Mouse (Mus musculus) liver, embryonic 14.5 days (tissue): ENCODE data around the gene Zfp212. TPM values are rescaled to one million over a fixed set of nuclear protein-coding genes. Genes with fewer than 3 reads are reported as not detected.

Source experiments
- ATAC-seq: fragments of 200-750 bp; cut with Nextera tagmentation; 2 replicates; pipeline ENCODE4 v1.8.0; 2017; ENCODE audit warnings: moderate number of reproducible peaks, mild to moderate bottlenecking, moderate library complexity; ENCODE audit not compliant: insufficient read depth
- DNase-seq, 3 experiments: peaks; one replicate each; pipeline ENCODE4 v3.0.0-alpha.2; 2012 to 2013; ENCODE audit warnings: low read depth in 3 of 3, low spot score in 3 of 3
- H3K27ac ChIP-seq: fragments of 300-500 bp; sonication (generic); 2 replicates; pipeline ENCODE4 v1.5.1; 2014; ENCODE audit warnings: moderate library complexity, mild to moderate bottlenecking, control low read depth, inconsistent platforms
- H3K27me3 ChIP-seq: fragments of 300-500 bp; sonication (generic); 2 replicates; pipeline ENCODE4 v1.6.1; 2014; ENCODE audit warnings: mild to moderate bottlenecking, low read length, moderate library complexity; ENCODE audit not compliant: control insufficient read depth, insufficient read depth
- H3K36me3 ChIP-seq: fragments of 300-500 bp; sonication (generic); replicated peaks from 2 replicates; pipeline ENCODE4 v1.6.1; 2014; ENCODE audit warnings: low read depth; ENCODE audit not compliant: control insufficient read depth, insufficient read depth
- H3K4me1 ChIP-seq, 2 experiments: fragments of 200-500 bp in 1 of 2; fragments of 300-500 bp in 1 of 2; sonication (generic) in 1 of 2; replicated peaks; 2 replicates each; pipeline ENCODE4 v1.6.1; 2012 to 2014; ENCODE audit warnings: antibody characterized with exemption in 1 of 2, inconsistent platforms in 1 of 2, low read length in 1 of 2; ENCODE audit not compliant: control insufficient read depth in 2 of 2, insufficient read depth in 2 of 2
- H3K4me2 ChIP-seq: fragments of 300-500 bp; sonication (generic); 2 replicates; pipeline ENCODE4 v1.6.1; 2014; ENCODE audit warnings: low read depth, mild to moderate bottlenecking, control low read depth, moderate library complexity
- H3K4me3 ChIP-seq, 2 experiments: fragments of 200-500 bp in 1 of 2; fragments of 300-500 bp in 1 of 2; sonication (generic) in 1 of 2; 2 replicates each; pipeline ENCODE4 v1.5.1; 2012 to 2014; ENCODE audit warnings: low read depth in 2 of 2, low read length in 2 of 2, mild to moderate bottlenecking in 2 of 2, control low read depth in 1 of 2, inconsistent platforms in 1 of 2, moderate library complexity in 1 of 2; ENCODE audit not compliant: insufficient read depth in 1 of 2
- H3K9ac ChIP-seq: fragments of 300-500 bp; sonication (generic); replicated peaks from 2 replicates; pipeline ENCODE4 v1.6.1; 2014; ENCODE audit warnings: mild to moderate bottlenecking, control low read depth, moderate library complexity
- H3K9me3 ChIP-seq: fragments of 300-500 bp; sonication (generic); 2 replicates; pipeline ENCODE4 v1.6.1; 2016; ENCODE audit warnings: low read length, mixed read lengths; ENCODE audit not compliant: control insufficient read depth
- CTCF ChIP-seq: IDR thresholded peaks from 2 replicates; pipeline ENCODE4 v1.5.1; 2016; ENCODE audit warnings: antibody characterized with exemption, low read depth, control low read depth
- EP300 ChIP-seq: IDR thresholded peaks from 2 replicates; pipeline ENCODE4 v1.6.1; 2016; ENCODE audit warnings: antibody characterized with exemption, low read depth
- WGBS: fragments of 180-500 bp; shearing (Covaris S2); extraction: QIAGEN DNeasy Blood & Tissue Kit; methylation state at CpG from one replicate; pipeline ENCODE4 v1.1.7; 2014; ENCODE audit not compliant: insufficient replicate concordance; 5-methylcytosine and 5-hydroxymethylcytosine counted together
- polyA plus RNA-seq, 2 experiments: library from polyadenylated mRNA; depleted of rRNA in 1 of 2; stranded (reverse) in 1 of 2; unstranded in 1 of 2; fragments of >200 nt; fragmentation: Nextera tagmentation in 1 of 2; extraction: Ambion mirVana in 1 of 2; gene quantifications; 2 replicates each; pipeline versions ENCODE4 v1.2.1 to v1.2.3; 2012 to 2014

Zfp212 gene
- polyA plus RNA-seq, 2 experiments, result 3.0 to 4.7 TPM

GRCm38 (mm10) chr6:47899416-47899815 is 20.9 kb upstream of the Zfp212 start:
- H3K27me3 ChIP-seq, result no peaks in the 10 kb centered on the region
- H3K9me3 ChIP-seq, result no peaks in the 10 kb centered on the region
- H3K4me1 ChIP-seq, result no peaks in the 10 kb centered on the region
- H3K4me2 ChIP-seq, result no peak overlapping the region
- 76% methylated on average over 6 of the region's 6 CpGs for WGBS
- peaks cover 5% of the 10 kb centered on the region for H3K36me3 ChIP-seq
- TF ChIP-seq CTCF, result no peak
- TF ChIP-seq EP300, result no peak
- H3K4me3 ChIP-seq, result no peak overlapping the region
- DNase-seq (no peak), ATAC-seq (no peak)
- no peak overlapping the region for H3K9ac ChIP-seq
- no peak overlapping the region for H3K27ac ChIP-seq

DNA sequence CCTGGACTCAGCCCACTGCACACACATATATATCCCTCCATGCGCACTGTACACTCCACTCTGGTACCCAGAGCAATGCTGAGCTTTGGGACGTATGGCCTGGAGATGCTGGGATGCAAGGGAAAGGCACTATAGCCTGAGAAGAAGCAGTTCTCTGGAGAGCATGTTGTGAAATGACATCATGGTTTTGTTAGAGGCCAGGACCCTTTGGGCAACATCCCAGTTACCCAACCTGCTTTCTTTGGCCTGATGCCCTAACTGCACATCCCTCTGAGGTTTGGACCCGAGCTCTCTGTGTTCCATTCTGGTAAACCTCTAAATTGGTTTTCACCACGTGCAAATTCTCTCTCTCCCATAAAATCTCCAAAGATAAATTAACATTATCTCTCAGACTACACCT is 16.7 kb upstream of the Zfp212 start:
- no peak for ATAC-seq
- no peak overlapping the region for H3K27ac ChIP-seq
- no peak for TF ChIP-seq CTCF
- TF ChIP-seq EP300, result no peak
- H3K27me3 ChIP-seq, result no peaks in the 10 kb centered on the region
- no peaks in the 10 kb centered on the region for H3K4me1 ChIP-seq
- H3K4me3 ChIP-seq, result no peak overlapping the region
- DNase-seq, result no peak
- H3K9me3 ChIP-seq, result no peaks in the 10 kb centered on the region
- H3K4me2 ChIP-seq, result no peak overlapping the region
- no peak overlapping the region for H3K9ac ChIP-seq
- WGBS, result 81% methylated on average over 4 of the region's 4 CpGs
- H3K36me3 ChIP-seq, result peaks cover 15% of the 10 kb centered on the region

DNA sequence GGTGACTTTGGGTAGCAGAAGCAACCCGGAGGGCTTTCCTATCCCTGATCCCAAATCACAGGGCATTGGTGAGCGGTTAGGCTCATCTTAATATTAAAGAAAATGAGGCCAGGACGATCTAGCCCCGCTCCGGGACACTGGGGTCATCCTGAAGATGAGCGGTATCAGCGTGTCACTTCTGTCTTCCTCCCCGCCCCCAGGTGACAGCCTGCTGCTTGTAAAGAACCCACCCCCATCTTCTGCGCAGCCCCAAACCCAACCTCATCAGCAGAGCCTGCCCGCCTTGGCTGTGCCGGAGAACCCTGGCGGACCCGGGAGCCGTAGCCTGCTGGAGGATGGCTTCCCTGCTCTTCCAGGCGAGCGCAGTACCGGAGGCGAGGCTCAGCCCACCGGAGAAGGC is 15.9 kb upstream of the Zfp212 start:
- ATAC-seq, result no peak
- Histone ChIP-seq H3K36me3 (peaks cover 15% of the 10 kb centered on the region), H3K9me3 (no peaks in the 10 kb centered on the region), H3K27ac (no peak overlapping the region), H3K9ac (no peak overlapping the region), H3K4me2 (no peak overlapping the region), H3K4me1 (no peaks in the 10 kb centered on the region), H3K4me3 (no peak overlapping the region), H3K27me3 (no peaks in the 10 kb centered on the region)
- no peak for DNase-seq
- TF ChIP-seq CTCF (no peak), EP300 (no peak)
- 83% methylated on average over 19 of the region's 19 CpGs for WGBS

GRCm38 (mm10) chr6:47904917-47905695 is 15.2 kb upstream of the Zfp212 start:
- no peaks in the 10 kb centered on the region for H3K27me3 ChIP-seq
- TF ChIP-seq CTCF (no peak), EP300 (no peak)
- ATAC-seq (no peak), DNase-seq (no peak)
- H3K4me3 ChIP-seq, result no peak overlapping the region
- WGBS, result 90% methylated on average over 44 of the region's 44 CpGs
- H3K9me3 ChIP-seq, result no peaks in the 10 kb centered on the region
- H3K27ac ChIP-seq, result no peak overlapping the region
- H3K4me2 ChIP-seq, result no peak overlapping the region
- H3K4me1 ChIP-seq, result no peaks in the 10 kb centered on the region
- H3K36me3 ChIP-seq, result peaks cover 15% of the 10 kb centered on the region
- no peak overlapping the region for H3K9ac ChIP-seq

DNA sequence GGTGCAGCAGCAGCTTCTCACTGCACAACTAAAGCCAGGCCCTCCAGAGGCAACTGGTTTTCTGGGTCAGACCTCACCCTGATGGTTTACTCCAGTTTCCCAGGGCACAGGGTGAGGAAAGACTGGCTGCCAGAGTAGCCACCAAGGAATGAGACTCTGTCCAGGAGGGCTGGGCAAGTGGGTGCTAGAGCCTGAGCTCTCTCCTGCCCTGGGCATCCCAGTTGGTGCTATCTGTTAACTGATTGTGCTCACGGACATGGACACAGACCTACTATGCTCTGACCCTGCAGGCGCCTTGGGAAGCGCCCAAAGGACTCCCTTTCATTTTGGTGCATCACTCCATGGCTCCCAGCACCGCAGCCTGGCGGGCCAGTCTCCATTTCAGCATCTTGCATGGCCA is 13.9 kb upstream of the Zfp212 start:
- H3K4me1 ChIP-seq, result no peaks in the 10 kb centered on the region
- H3K36me3 ChIP-seq, result peaks cover 15% of the 10 kb centered on the region
- H3K4me3 ChIP-seq, result no peak overlapping the region
- H3K9me3 ChIP-seq, result no peaks in the 10 kb centered on the region
- H3K27ac ChIP-seq, result no peak overlapping the region
- TF ChIP-seq CTCF (no peak), EP300 (no peak)
- H3K4me2 ChIP-seq, result no peak overlapping the region
- H3K27me3 ChIP-seq, result no peaks in the 10 kb centered on the region
- ATAC-seq (no peak), DNase-seq (no peak)
- WGBS, result 81% methylated on average over 5 of the region's 5 CpGs
- no peak overlapping the region for H3K9ac ChIP-seq
